Mouse (Mus musculus) R1 (cell line): ENCODE measurements around the gene Iqcd.

Experiments used
- DNase-seq: peaks from one replicate; pipeline ENCODE4 v3.0.0-alpha.2; 2018; ENCODE audit warnings: low read depth, low spot score

The Iqcd gene

DNA sequence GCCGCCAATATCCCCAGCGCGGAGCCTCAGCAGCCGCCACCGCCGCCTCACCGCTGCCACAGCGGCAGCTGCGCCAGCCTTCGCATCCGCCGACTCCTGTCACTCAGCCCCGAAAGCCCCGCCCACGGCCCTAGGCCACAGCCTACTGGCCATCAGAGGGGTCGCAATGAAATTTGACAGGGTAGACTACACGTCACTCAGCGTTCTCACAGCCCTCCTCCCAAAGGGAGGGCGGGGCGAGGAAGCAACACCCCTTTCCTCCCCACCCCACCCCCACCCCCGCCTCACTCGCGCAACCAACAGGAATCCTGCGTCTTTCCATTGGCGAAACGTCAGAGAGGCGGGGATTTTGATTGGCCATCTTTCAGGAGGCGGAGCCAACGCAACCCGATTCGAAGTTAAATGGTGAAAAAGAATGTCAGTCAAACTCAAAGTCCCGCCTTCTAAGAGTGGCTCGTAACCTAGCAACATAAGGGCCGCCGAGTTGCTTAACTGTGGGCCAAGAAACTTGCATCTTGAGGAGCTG is at the start of gene Iqcd, which contains the start of gene Tpcn1:
Gene Iqcd, plus strand, starts transcription at position 448 of the 526 bp plus-strand sequence.
Gene Tpcn1, minus strand, starts transcription at position 105 of the 526 bp plus-strand sequence.
- peak; percentile 99 for DNase-seq

DNA sequence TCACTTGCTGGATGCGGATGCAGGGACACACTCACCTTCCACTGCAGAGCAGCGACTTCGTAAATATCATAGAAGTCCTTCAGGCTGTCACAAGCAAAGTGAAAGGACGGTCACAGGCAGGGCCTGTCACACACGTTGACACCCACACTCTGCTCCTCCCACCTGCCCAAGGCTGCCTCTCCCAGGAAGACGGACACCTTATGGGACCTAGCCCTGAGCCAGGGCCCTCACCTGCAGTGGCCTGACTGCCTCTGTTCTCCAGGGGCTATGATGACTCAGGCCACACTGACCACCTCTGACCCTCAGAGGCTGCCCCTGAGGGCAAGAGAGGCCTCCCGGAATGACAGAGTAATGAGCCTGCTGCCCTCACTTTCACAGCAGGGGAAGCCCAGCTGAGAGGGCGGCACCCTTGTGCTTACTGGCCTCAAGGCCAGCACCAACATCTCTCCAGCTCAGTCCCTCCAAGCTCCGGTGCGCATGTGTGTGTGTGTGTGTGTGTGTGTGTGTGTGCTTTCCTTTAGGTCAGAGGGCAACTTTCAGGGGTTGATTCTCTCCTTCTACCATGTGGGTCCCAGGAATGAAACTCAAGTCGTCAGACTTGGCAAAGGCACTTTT is 40.5 kb upstream of the Iqcd start:
- no peak for DNase-seq

DNA sequence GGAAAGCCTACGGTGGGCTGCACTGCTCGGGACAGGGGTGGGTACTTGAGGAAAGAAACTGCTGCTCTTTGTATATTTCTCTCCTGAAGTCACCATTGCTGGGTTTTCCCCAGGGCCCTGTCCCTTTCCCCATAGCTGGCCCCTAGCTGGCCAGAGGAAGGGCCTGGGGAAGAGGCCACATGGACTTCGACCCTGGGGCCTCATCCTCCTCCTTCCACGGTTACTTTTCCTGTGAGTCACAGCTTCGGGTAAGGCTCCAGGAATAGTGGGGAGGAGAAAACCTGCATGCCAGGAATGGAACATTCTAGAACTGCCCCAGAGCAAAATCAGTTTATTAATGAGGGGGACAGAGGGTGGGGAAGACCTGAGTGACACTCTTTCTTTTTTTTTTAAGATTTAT is 38.7 kb upstream of the Iqcd start:
- no peak for DNase-seq

DNA sequence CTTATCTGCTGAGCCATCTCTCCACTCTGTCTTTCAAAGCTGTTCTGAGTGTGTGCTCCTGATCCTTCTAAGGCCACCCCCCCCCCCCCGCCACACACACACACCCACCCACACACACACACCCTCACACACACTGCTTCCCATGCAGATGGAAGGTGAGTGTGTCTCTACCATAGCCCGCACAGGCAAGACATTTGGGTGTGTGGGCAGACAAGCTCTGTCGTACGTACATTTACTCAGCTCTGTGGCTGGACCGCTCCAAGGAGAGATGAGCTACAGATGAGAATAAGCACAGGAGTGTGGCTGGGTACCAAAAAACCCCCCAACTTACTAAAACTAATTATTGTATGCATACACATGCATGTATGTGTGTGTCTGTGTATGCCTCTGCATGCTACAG is 38.1 kb upstream of the Iqcd start:
- DNase-seq: no peak

DNA sequence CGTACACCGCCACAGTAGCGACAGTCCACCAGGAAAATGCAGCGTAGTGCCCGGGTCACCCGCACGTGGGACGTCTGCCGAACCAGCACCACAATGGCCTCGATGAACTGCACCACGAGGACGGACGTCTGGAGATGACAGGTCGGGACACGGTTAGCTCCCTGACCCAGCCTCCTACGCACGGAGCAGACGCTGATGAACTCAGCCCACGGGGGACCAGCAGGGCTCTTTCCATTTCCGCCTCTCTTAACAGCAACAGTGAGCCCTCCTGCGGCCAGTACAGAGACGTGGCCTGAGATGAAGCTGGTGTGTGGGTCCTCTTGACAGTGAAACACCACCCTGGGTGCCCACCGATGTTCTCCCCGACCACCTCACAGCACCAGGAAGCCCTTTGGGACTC is 32.9 kb upstream of the Iqcd start:
- DNase-seq: no peak

DNA sequence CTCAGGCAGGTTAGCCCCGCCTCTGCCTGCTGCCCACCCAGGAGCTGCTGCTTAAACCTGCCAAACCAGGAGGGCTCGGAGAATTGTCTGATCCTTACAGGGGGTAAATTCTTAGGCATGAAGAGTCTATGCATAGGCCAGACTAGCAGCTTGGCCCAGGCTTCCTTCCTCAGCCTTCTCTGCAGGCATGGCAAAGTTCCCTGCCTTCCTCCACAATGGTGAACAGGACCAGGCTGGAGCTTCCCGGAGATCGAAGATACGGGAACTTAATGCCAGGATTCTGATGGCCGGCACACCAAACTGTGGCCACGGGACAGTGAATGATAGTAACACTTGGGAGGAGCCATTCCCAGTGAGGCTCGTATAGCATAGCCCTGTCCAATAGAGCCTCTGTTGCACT is 30.8 kb upstream of the Iqcd start:
- no peak for DNase-seq

DNA sequence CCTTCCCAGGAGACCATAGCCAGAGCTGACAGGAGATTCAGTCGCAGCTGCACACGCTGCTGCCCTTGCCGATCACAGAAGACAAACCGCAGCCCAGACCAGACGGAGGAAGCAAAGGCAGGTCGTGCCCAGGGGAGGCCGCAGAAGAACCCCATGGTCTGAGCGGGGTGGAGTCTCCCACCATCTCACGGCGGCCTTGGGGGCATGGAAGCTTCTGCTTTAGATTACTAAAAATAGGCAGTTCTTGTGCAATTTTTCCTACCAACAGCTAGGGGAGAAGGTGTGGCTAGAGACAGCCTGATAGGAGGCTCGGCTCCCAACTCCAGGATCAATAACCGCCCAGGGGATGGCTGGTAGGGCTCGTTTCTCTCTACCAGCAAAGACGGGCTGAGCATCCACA is 30.1 kb upstream of the Iqcd start:
- no peak for DNase-seq

DNA sequence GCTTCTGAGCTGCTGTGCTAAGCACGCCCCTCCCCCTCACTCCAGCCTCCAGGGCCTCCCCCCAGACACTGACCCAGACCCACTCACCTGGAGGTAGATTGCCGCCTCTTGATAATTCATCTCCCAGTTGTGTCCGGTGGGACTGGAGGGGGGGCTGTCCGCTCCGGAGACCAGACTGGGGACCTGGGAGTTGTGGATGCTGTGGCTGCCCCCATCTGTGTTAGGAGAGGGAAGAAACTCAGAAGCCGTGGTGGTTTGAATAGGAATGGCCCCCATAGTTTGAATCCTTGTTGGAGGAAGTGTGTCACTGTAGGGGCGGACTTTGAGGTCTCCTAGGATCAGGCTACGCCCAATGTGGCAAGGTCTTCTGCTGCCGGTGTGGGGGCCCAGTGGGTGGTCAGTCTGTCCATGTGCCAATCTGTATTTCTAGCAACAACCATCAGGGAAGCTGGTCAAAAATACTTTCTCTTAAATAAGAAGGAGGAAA is 28.6 kb upstream of the Iqcd start:
- no peak for DNase-seq

DNA sequence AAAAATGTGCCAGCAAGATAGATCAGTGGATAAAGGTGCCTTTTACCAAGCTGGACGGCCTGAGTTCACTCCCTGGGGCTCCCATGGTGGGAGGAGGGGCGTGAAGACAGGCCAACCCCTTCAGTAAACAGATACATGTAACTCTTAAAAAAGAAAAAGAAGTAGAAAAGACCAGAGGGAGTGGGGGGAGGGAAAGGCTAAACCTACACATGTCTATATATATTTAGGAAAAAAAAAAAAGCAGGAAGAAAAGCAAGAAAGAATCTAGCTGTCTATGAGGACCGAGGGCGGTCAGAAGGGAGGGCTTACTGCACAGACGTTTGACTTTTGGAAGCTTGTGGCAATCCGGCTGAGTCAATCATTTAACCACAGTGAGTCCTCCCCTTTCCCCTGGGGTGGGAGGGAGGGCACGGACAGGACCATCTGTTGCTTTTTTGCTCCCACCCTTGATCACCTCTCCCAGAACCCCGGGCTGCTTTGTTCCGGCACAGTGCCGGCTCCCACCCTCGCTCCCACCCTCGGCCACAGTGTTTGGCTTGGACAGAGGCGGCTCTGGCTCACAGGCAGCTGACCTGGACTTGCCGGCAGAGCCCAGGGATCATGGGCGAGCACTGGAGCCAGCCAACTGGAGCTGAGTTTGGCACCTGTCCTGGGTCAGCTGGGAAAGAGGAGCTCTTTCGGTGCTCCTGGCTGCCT is 28.1 kb upstream of the Iqcd start:
- peak; percentile 35 for DNase-seq

DNA sequence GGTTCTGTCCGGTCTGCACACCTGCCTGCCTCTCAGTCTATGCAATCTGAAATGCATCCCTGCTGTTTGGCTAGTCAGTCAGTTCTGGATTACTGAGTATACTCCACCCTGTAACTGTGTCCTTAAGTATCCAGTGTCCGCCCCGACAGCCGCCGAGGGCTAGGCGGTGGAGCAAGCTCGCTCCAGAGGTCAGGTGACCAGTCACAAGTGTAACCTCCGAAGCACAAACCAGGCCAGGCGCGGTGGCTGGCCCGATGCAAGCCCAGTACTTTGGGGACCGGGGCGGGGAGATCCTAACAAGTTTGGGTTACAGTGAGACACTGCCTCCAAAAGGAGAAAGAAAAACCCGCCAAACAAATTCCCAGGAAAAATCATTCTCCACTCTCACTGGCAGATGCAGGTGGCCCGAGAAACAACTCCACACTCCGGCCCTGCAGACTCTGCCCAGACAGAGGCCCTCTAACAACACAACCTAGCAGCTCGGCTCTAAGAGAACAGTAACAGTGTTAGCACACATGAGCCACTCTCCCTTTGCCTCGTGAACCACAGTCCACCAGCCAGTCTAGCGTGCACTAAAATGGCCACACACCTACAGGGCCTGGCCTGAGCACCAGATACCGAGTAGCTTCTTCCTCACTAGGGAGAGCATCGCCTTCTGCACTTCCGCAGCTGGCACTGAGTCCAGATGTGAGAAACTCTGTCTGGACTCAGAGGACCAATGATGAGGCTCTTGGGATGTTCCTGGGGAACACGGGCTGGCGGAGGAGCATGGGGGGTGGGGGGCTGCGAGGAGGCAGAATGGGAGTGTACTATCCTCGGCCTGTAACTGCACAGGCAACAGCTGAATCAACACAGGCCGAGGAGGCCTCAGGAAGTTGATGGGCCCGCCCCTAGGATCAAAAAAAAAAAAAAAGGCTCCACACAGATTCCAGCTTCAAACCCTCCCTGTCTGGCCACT is 25.6 kb upstream of the Iqcd start:
- peak; percentile 81 for DNase-seq

DNA sequence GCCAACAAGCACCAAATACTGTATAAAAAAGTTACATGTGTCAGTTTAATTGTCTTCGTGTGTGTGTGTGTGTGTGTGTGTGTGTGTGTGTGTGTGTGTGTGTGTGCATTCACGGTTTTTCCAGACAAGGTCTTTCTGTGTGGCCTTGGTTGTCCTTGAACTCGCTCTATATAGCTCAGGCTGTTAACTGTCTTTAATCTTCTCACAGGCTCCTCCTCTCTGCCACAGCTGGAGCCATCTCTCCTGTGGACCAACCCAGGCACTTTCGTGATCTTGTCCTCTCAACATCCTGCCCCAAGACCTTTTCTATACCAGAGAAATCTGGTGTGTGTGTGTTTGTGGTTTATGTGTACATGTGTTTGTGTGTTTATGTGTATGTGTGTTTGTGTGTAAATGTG is 24.9 kb upstream of the Iqcd start:
- peak; percentile 73 for DNase-seq

DNA sequence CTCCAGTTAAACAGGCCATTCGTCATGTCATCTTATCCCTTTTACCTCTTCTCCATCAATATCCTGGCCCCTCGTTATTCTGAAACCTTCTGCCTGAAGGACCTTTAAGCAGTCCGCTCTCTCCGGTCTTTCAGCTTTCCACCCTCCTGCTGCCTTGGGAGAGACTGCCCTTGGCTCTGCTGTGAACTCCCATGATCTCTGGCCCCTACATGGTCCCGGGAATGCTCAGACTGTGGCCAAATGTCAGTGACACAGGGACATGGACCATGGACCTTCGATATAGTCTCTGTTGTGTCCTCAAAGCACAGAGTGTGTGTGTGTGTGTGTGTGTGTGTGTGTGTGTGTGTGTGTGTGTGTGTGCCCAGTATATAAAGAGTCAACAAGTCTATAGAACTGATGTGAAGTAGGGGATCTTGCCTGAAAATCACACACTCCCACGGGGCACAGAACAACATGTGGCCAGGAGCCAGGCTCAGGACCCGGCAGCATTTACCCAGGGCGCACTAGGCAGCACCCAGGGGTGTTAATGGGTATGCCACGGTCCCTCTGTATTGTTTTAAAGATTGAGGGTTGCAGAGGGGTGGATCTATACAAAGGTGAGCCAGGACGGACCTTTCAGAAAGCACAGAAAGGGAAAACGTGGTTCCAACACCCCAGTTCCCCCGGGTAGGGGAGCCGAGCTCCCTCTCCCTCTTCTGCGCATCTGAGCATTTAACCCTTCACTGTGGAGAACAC is 23.5 kb upstream of the Iqcd start:
- no peak for DNase-seq

DNA sequence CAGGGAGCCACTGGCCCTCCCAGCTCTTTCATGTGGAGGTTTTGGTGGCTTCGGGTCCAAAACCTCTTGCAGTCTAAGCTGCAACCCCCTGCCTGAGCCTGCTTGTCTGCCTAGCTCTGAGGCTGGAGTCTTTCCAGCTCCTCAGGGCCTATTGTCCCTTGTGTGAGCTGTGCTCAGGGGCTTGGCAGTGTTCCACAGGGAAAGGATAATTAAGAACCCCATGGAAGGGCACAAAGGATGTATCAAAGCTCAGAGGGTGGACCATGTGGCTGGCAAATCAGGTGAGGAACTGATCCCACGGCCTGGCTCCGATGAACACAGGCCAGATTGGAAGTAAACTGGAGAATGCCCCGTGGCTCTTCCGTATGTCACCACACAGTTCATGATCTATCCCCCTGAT is 22.7 kb upstream of the Iqcd start:
- no peak for DNase-seq

DNA sequence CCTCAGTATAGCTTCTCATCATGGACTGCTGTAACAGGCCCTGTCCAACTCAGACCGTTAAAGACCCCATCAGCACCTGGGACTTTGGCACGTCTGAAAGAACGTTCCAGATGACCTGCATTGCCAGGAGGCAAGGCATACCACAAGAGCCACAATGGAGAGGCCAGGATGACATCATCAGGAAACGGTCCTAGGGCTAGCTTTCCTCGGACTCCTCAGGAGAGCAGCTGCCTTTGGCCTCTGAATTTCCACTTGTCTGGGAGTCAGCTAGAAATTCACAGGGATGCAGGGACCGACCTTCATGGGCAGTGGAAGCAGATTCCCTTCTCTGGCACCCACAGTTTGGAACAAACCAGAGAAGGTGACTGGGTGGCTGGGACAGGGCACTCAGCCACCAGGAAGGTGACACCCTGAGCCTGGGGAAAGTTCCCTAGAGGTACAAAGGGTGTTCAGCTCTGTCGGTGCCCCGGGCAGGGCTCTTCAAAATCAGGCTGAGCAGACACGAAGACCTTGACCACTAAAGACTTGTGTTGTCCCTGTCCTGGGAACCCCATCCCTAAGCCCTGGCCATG is 22.0 kb upstream of the Iqcd start:
- no peak for DNase-seq

DNA sequence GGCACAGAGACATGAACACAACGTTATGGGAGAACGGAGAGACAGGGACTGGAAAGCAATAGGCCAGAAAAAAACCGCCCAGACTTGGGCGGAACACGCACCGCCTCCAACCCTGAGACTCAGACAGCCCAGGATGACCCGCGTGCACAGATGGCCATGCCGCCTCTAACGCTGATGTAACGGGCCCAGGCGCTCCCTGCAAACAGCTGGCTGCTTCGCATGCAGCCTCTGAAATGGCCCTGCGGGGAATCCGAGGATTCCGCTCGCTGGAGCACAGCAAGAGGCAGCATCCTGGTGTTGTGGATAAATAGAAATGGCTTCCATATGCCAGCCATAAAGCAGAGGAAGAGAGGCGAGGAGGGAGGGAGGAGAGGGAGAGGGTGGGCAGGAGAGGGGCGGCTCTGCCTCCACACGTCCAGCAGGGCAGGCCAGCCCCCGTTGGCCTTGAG is 21.5 kb upstream of the Iqcd start:
- no peak for DNase-seq

DNA sequence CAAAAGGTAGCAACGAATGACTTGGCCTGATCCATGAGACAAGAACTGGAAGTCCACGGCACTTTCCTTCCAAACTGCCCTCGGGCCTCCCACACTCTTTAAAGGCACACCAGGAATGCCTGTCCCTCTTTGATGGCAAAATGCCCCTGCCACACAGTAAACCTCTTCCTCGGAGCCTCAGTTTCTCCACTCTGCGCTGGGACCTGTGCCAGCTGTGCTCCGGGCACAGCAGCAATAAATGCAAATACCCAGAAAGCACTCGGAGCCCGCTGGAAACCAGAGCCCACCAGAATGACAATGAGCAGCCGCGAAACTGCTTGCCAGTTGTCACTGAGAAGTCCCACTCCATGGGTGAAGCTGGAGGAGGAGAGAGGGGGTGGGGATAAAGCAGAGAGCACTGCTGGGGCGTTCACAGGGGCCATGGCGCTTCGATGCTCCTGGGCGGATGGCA is 21.0 kb upstream of the Iqcd start:
- no peak for DNase-seq

DNA sequence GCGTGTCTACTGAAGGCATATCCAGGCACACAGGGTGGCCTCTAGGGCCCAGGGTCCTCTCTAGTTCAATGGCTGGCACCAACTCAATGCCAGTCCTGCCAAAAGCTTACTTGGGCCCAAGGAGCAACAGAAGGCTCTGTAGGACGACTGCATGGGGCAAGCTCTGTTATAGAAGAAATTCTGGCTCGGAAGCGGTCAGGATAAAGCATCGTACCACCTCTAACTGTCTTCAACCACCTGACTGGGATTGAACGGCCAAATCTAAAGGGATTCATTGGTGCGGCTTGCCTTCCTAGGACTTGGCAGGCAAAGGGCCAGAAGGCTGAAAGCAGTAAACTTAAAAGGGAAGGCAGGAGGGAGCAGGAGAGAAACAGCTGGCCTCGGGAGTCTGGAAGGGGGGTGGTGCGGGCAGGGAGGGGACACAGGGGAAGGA is 20.5 kb upstream of the Iqcd start:
- DNase-seq: no peak

DNA sequence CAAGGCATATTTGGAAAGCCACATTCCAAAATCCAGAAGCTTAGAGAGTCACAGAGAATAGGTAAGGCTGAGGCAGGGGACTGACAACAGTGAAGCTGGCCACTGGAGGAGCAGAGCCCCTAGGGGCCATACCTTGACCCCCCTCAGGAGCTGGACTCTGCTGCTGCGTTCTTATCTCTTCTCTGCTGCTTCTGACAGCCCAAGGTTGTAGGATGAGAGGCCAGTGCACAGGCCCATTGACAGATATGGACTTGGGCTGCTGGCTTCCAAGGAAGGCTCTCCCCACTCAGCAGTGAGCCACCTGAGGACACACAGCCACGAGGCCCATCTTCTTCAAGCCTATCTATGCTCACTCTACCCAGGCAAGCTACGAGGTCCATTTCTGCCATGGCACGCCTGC is 19.9 kb upstream of the Iqcd start:
- no peak for DNase-seq

DNA sequence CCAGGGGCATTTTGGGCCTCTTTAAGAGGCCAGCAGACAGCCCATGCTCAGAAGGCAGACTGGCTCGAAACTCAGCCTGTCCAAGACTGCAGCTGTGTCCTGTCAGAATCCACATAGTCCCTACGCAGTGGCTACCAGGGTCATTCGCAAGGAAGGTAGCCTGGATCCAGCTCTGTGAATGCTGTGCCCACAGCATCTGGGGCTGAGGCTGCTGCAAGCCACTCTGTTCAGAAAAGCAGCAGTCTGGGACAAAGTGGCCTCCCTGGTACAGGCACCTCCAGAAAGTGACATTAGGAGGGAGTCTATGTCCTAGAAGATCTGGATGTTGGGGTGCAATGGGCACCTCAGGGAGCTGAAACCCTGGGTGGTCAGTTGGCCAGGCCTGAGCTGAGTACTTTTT is 19.0 kb upstream of the Iqcd start:
- no peak for DNase-seq

DNA sequence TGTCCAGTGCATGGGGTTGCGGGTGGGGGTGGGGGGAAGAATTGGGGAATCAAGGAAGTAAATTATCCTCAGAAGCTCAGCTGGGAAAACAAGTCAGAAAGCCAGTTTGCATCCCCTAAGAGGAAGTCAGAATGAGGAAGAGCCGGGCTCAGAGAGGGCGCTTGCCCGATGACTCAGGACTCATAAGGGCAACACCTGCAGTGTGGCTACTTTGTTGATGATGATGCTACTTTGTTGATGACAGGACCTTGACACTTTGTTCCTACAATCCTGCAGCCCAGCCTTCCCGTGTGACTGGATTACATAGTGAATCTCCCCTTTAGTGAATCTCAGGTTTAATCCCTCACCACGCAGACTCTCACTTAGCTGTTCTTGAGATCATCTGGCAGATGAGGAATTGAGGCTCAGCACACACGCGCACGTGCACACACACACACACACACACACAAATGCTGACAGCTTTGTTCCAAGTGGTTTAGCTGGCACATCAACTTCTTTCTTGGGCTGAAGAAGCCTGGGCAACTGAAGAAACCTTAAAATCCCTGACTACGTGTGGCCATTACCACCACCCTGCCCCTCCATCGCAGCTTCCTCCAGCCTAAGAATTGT is 18.4 kb upstream of the Iqcd start:
- no peak for DNase-seq
